Mouse (Mus musculus): ENCODE data around the gene Adtrp. TPM values are rescaled to one million over a fixed set of nuclear protein-coding genes. Genes with fewer than 3 reads are reported as not detected.

The Adtrp gene
- polyA plus RNA-seq (2012; rRNA removed), result 0.22 and 0.23 TPM in 2 replicates

GRCm38 (mm10) chr13:41847516-41848126, at the start of gene Adtrp:
Gene Adtrp (minus strand): TSS chr13:41847684.

Other genes with a start within 250 kb of the Adtrp start
- gene Tmem170b, start 241.8 kb downstream of the Adtrp start, polyA plus RNA-seq (2012; rRNA removed), result 18.1 TPM in 2 replicates
- 22.3 and 23.9 TPM in 2 replicates for gene Hivep1, start 204.3 kb upstream of the Adtrp start, polyA plus RNA-seq (2012; rRNA removed)